Mouse (Mus musculus) cortical plate, adult 2 months (tissue): ENCODE results near the gene Dst.

Source experiments
- CTCF ChIP-seq: fragments of 200-500 bp; IDR thresholded peaks from 2 replicates; pipeline ENCODE4 v1.5.1; 2011; ENCODE audit warnings: mild to moderate bottlenecking, control low read depth, low read length; ENCODE audit not compliant: insufficient read depth; ENCODE audit errors: extremely low read depth
- POLR2A ChIP-seq: fragments of 200-500 bp; IDR thresholded peaks from 2 replicates; pipeline ENCODE4 v1.6.1; 2011; ENCODE audit warnings: mild to moderate bottlenecking, low read length, control low read depth; ENCODE audit not compliant: insufficient read depth; ENCODE audit errors: extremely low read depth

GRCm38 (mm10) chr1:34007379-34007778, 99.4 kb downstream of the Dst start:
- TF ChIP-seq CTCF (no peak), POLR2A (peak; percentile 29; the same call in 1 of the 2 replicates)
